Mouse (Mus musculus): ENCODE data around the gene Aox1. TPM values are rescaled to one million over a fixed set of nuclear protein-coding genes. Genes with fewer than 3 reads are reported as not detected.
A peak's percentile ranks its signal among the peaks of the same experiment; 100 is the strongest.

Gene Aox1
- polyA plus RNA-seq, 1 experiment from 2014 or later = 0.05 TPM

GRCm38 (mm10) chr1:58105685-58106084, 76.0 kb downstream of the Aox1 start:
- Histone ChIP-seq H3K27me3 (replicated peaks; ENCODE audit: control insufficient read depth, insufficient read depth, low read length) (no peaks in the 10 kb centered on the region), H3K4me2 (ENCODE audit: low read length) (no peak overlapping the region), H3K4me1 (replicated peaks; ENCODE audit: control insufficient read depth, insufficient read depth, low read length) (no peaks in the 10 kb centered on the region), H3K27ac (ENCODE audit: low read depth) (no peak overlapping the region), H3K9me3 (ENCODE audit: control insufficient read depth, low read length) (no peaks in the 10 kb centered on the region), H3K36me3 (ENCODE audit: control insufficient read depth, insufficient read depth, low read length) (no peaks in the 10 kb centered on the region), H3K9ac (ENCODE audit: low read length) (no peak overlapping the region), H3K4me3 (ENCODE audit: low read depth, low read length) (no peak overlapping the region)
- no peak for ATAC-seq (replicated peaks; ENCODE audit: low FRiP score, low TSS enrichment, low read depth)
- no peak for DNase-seq (ENCODE audit: low spot score)
- WGBS = 88% methylated on average over 6 of the region's 6 CpGs

DNA sequence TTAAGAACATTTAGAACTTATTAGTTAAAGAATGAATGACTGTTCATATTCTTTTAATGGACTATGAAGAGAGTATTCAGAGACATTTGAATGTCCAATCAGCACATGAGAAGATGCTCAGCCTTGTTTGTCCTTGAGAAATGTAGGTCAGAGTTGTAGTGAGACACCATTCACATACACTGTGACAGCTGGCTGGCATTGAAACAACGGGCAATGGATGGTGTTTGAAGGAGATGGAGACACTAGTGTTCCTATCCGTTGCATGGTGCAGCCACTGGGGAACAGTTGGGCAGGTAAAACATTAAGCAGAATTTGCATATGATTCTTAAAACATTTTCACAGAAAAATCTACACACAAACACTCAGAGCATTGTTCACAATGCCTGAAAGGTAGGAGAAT, 77.3 kb downstream of the Aox1 start:
- no peaks in the 10 kb centered on the region for H3K36me3 ChIP-seq (ENCODE audit: control insufficient read depth, insufficient read depth, low read length)
- H3K4me1 ChIP-seq (replicated peaks; ENCODE audit: control insufficient read depth, insufficient read depth, low read length) = no peaks in the 10 kb centered on the region
- no peaks in the 10 kb centered on the region for H3K9me3 ChIP-seq (ENCODE audit: control insufficient read depth, low read length)
- ATAC-seq (replicated peaks; ENCODE audit: low FRiP score, low TSS enrichment, low read depth) (no peak), DNase-seq (ENCODE audit: low spot score) (no peak)
- H3K27me3 ChIP-seq (replicated peaks; ENCODE audit: control insufficient read depth, insufficient read depth, low read length) = no peaks in the 10 kb centered on the region
- H3K4me3 ChIP-seq (ENCODE audit: low read depth, low read length) = no peak overlapping the region
- no peak overlapping the region for H3K27ac ChIP-seq (ENCODE audit: low read depth)
- no peak overlapping the region for H3K4me2 ChIP-seq (ENCODE audit: low read length)
- WGBS = 87% methylated on average over 2 of the region's 2 CpGs
- H3K9ac ChIP-seq (ENCODE audit: low read length) = no peak overlapping the region

DNA sequence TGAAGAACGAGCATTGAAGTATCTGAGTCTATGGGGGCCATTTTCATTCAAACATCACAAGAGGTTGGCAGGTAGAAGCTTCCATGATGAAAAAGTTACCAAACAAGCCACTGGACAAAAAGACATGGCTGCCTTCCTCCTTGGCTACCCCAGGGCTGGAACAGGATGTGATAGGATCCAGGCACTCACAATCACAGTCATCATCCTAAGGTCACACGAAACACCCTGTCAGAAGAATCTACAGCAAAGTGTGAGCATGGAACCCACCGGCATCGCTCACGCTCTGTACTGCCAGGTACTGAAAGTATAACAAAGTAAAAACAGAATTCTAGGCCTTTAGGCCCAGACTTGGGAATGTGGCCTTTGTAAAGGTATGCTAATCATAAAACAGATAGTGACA, 80.5 kb downstream of the Aox1 start:
- 92% methylated on average over 5 of the region's 5 CpGs for WGBS
- Histone ChIP-seq H3K9me3 (ENCODE audit: control insufficient read depth, low read length) (no peaks in the 10 kb centered on the region), H3K27ac (ENCODE audit: low read depth) (no peak overlapping the region), H3K4me1 (replicated peaks; ENCODE audit: control insufficient read depth, insufficient read depth, low read length) (0 out of 2 replicates have a peak, but pooled peaks cover 3% of the 10 kb centered on the region), H3K4me3 (ENCODE audit: low read depth, low read length) (no peak overlapping the region), H3K9ac (ENCODE audit: low read length) (no peak overlapping the region), H3K4me2 (ENCODE audit: low read length) (no peak overlapping the region), H3K27me3 (replicated peaks; ENCODE audit: control insufficient read depth, insufficient read depth, low read length) (no peaks in the 10 kb centered on the region), H3K36me3 (ENCODE audit: control insufficient read depth, insufficient read depth, low read length) (no peaks in the 10 kb centered on the region)
- ATAC-seq (replicated peaks; ENCODE audit: low FRiP score, low TSS enrichment, low read depth) = no peak
- no peak for DNase-seq (ENCODE audit: low spot score)

- H3K4me1 ChIP-seq (replicated peaks; ENCODE audit: control insufficient read depth, insufficient read depth, low read length) = 0 out of 2 replicates have a peak, but pooled peaks cover 3% of the 10 kb centered on the region
- no peak overlapping the region for H3K4me2 ChIP-seq (ENCODE audit: low read length)
- no peaks in the 10 kb centered on the region for H3K27me3 ChIP-seq (replicated peaks; ENCODE audit: control insufficient read depth, insufficient read depth, low read length)
- no peak for ATAC-seq (replicated peaks; ENCODE audit: low FRiP score, low TSS enrichment, low read depth)
- no peaks in the 10 kb centered on the region for H3K9me3 ChIP-seq (ENCODE audit: control insufficient read depth, low read length)
- H3K4me3 ChIP-seq (ENCODE audit: low read depth, low read length) = no peak overlapping the region
- WGBS = 73% methylated on average over 4 of the region's 4 CpGs
- H3K36me3 ChIP-seq (ENCODE audit: control insufficient read depth, insufficient read depth, low read length) = no peaks in the 10 kb centered on the region
- no peak for DNase-seq (ENCODE audit: low spot score)
- no peak overlapping the region for H3K27ac ChIP-seq (ENCODE audit: low read depth)
- H3K9ac ChIP-seq (ENCODE audit: low read length) = no peak overlapping the region
Observed at GRCm38 (mm10) chr1:58111315-58111714, 81.6 kb downstream of the Aox1 start.

DNA sequence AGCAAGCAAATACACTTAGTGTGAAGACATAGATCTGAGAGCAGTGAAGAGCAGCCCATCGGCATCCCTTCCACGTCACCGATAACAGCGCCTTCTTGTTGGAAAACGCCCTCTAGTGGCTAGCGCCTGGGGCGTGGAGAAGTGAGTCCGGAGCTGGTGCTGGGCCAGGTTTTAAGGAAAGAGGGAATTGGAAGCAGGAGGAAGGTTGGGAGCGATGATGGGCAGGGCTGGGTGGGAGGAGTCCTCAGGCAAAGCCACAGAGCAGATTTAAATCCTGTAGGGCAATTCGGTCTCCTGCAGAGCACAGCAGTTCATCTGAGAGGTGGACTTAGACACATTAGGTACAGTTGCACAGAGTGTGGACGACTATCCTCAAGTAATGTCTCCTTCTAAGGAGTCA, 83.1 kb downstream of the Aox1 start, which contains the start of gene Aox3:
Aox3 (plus strand) TSS at position 251 of the 400 bp plus-strand sequence.
- Histone ChIP-seq H3K27me3 (replicated peaks; ENCODE audit: control insufficient read depth, insufficient read depth, low read length) (no peaks in the 10 kb centered on the region), H3K36me3 (ENCODE audit: control insufficient read depth, insufficient read depth, low read length) (no peaks in the 10 kb centered on the region), H3K9me3 (ENCODE audit: control insufficient read depth, low read length) (no peaks in the 10 kb centered on the region), H3K27ac (ENCODE audit: low read depth) (no peak within 1 kb of the TSS), H3K4me1 (replicated peaks; ENCODE audit: control insufficient read depth, insufficient read depth, low read length) (0 out of 2 replicates have a peak, but pooled peaks cover 3% of the 10 kb centered on the region), H3K9ac (ENCODE audit: low read length) (no peak within 1 kb of the TSS), H3K4me2 (ENCODE audit: low read length) (peak within 1 kb of the TSS; percentile 33; the same call in 1 of the 2 replicates), H3K4me3 (ENCODE audit: low read depth, low read length) (no peak within 1 kb of the TSS)
- WGBS = 18% methylated on average over 11 of the region's 11 CpGs
- ATAC-seq (replicated peaks; ENCODE audit: low FRiP score, low TSS enrichment, low read depth) (no peak), DNase-seq (ENCODE audit: low spot score) (peak; percentile 76)

- Histone ChIP-seq H3K4me1 (replicated peaks; ENCODE audit: control insufficient read depth, insufficient read depth, low read length) (0 out of 2 replicates have a peak, but pooled peaks cover 3% of the 10 kb centered on the region), H3K9me3 (ENCODE audit: control insufficient read depth, low read length) (no peaks in the 10 kb centered on the region), H3K27ac (ENCODE audit: low read depth) (no peak overlapping the region), H3K27me3 (replicated peaks; ENCODE audit: control insufficient read depth, insufficient read depth, low read length) (no peaks in the 10 kb centered on the region), H3K4me2 (ENCODE audit: low read length) (no peak overlapping the region), H3K36me3 (ENCODE audit: control insufficient read depth, insufficient read depth, low read length) (no peaks in the 10 kb centered on the region), H3K4me3 (ENCODE audit: low read depth, low read length) (no peak overlapping the region), H3K9ac (ENCODE audit: low read length) (no peak overlapping the region)
- no peak for ATAC-seq (replicated peaks; ENCODE audit: low FRiP score, low TSS enrichment, low read depth)
- no peak for DNase-seq (ENCODE audit: low spot score)
Observed at GRCm38 (mm10) chr1:58113441-58113840, 83.7 kb downstream of the Aox1 start.

DNA sequence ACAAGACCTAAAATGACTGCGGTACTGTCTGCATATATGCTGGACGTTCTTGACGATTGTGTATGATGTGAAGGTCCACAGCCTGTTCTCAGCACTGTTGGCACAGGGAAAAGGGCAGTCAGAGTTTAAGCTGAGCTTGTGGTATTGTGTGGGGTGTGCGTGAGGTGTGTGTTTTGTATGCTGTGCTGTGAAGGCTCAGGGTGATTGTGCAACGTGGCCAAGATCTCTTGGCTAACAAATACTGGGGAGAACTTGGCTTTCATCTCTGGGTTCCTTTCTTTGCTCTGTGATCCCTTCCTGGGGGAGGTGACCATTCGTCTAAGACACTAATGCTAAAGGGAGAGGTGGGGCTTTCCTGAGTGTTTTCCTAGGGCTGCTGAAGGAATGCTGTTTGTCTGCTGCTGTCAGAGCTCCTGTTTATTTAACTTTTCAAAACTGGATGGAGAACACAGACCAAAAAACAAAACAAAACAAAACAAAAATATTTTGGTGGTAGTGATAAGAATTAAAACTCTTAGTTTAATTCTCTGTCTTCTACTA, 84.4 kb downstream of the Aox1 start:
- ATAC-seq (replicated peaks; ENCODE audit: low FRiP score, low TSS enrichment, low read depth) = no peak
- WGBS = 65% methylated on average over 6 of the region's 6 CpGs

GRCm38 (mm10) chr1:58114666-58115375, 85.1 kb downstream of the Aox1 start:
- 0 out of 2 replicates have a peak, but pooled peaks cover 3% of the 10 kb centered on the region for H3K4me1 ChIP-seq (replicated peaks; ENCODE audit: control insufficient read depth, insufficient read depth, low read length)
- DNase-seq (ENCODE audit: low spot score) (no peak), ATAC-seq (replicated peaks; ENCODE audit: low FRiP score, low TSS enrichment, low read depth) (no peak)
- no peaks in the 10 kb centered on the region for H3K36me3 ChIP-seq (ENCODE audit: control insufficient read depth, insufficient read depth, low read length)
- H3K4me3 ChIP-seq (ENCODE audit: low read depth, low read length) = no peak overlapping the region
- no peak overlapping the region for H3K27ac ChIP-seq (ENCODE audit: low read depth)
- no peak overlapping the region for H3K4me2 ChIP-seq (ENCODE audit: low read length)
- no peak overlapping the region for H3K9ac ChIP-seq (ENCODE audit: low read length)
- WGBS = 56% methylated on average over 12 of the region's 12 CpGs
- H3K9me3 ChIP-seq (ENCODE audit: control insufficient read depth, low read length) = no peaks in the 10 kb centered on the region
- H3K27me3 ChIP-seq (replicated peaks; ENCODE audit: control insufficient read depth, insufficient read depth, low read length) = no peaks in the 10 kb centered on the region

More for the DNA sequence above, 84.4 kb downstream of the Aox1 start:
- H3K9ac ChIP-seq (ENCODE audit: low read length) = no peak overlapping the region
- no peak overlapping the region for H3K27ac ChIP-seq (ENCODE audit: low read depth)
- H3K4me3 ChIP-seq (ENCODE audit: low read depth, low read length) = no peak overlapping the region
- DNase-seq (ENCODE audit: low spot score) = no peak
- H3K4me1 ChIP-seq (replicated peaks; ENCODE audit: control insufficient read depth, insufficient read depth, low read length) = 0 out of 2 replicates have a peak, but pooled peaks cover 3% of the 10 kb centered on the region
- H3K4me2 ChIP-seq (ENCODE audit: low read length) = no peak overlapping the region
- H3K36me3 ChIP-seq (ENCODE audit: control insufficient read depth, insufficient read depth, low read length) = no peaks in the 10 kb centered on the region
- H3K27me3 ChIP-seq (replicated peaks; ENCODE audit: control insufficient read depth, insufficient read depth, low read length) = no peaks in the 10 kb centered on the region
- no peaks in the 10 kb centered on the region for H3K9me3 ChIP-seq (ENCODE audit: control insufficient read depth, low read length)

- Histone ChIP-seq H3K36me3 (ENCODE audit: control insufficient read depth, insufficient read depth, low read length) (no peaks in the 10 kb centered on the region), H3K4me1 (replicated peaks; ENCODE audit: control insufficient read depth, insufficient read depth, low read length) (no peaks in the 10 kb centered on the region), H3K27ac (ENCODE audit: low read depth) (no peak overlapping the region), H3K9me3 (ENCODE audit: control insufficient read depth, low read length) (no peaks in the 10 kb centered on the region), H3K27me3 (replicated peaks; ENCODE audit: control insufficient read depth, insufficient read depth, low read length) (no peaks in the 10 kb centered on the region), H3K4me3 (ENCODE audit: low read depth, low read length) (no peak overlapping the region), H3K4me2 (ENCODE audit: low read length) (no peak overlapping the region), H3K9ac (ENCODE audit: low read length) (no peak overlapping the region)
- 90% methylated on average over 3 of the region's 3 CpGs for WGBS
- ATAC-seq (replicated peaks; ENCODE audit: low FRiP score, low TSS enrichment, low read depth) (no peak), DNase-seq (ENCODE audit: low spot score) (no peak)
Observed at GRCm38 (mm10) chr1:58118231-58118630, 88.5 kb downstream of the Aox1 start.
